Mouse (Mus musculus) heart, embryonic 12.5 days (tissue): ENCODE data around the gene Banp. TPM values are rescaled to one million over a fixed set of nuclear protein-coding genes. Genes with fewer than 3 reads are reported as not detected.

Experiments used
- ATAC-seq: fragments of 200-750 bp; cut with Nextera tagmentation; 2 replicates; pipeline ENCODE4 v1.8.0; 2017; ENCODE audit warnings: moderate TSS enrichment, moderate library complexity; ENCODE audit not compliant: insufficient number of reproducible peaks, low FRiP score
- H3K27ac ChIP-seq: fragments of 300-500 bp; sonication (generic); 2 replicates; pipeline ENCODE4 v1.5.1; 2016; ENCODE audit warnings: mild to moderate bottlenecking, moderate library complexity; ENCODE audit not compliant: poor library complexity, severe bottlenecking
- H3K27me3 ChIP-seq: fragments of 300-500 bp; sonication (generic); replicated peaks from 2 replicates; pipeline ENCODE4 v1.6.1; 2016; ENCODE audit warnings: mild to moderate bottlenecking, moderate library complexity
- H3K36me3 ChIP-seq: fragments of 300-500 bp; sonication (generic); 2 replicates; pipeline ENCODE4 v1.6.1; 2016; ENCODE audit warnings: mild to moderate bottlenecking, moderate library complexity
- H3K4me1 ChIP-seq: fragments of 300-500 bp; sonication (generic); replicated peaks from 2 replicates; pipeline ENCODE4 v1.6.1; 2016; ENCODE audit warnings: mild to moderate bottlenecking
- H3K4me2 ChIP-seq: fragments of 300-500 bp; sonication (generic); 2 replicates; pipeline ENCODE4 v1.6.1; 2016; ENCODE audit warnings: mild to moderate bottlenecking, moderate library complexity
- H3K4me3 ChIP-seq: fragments of 300-500 bp; sonication (generic); 2 replicates; pipeline ENCODE4 v1.5.1; 2016; ENCODE audit warnings: mild to moderate bottlenecking
- H3K9ac ChIP-seq: fragments of 300-500 bp; sonication (generic); 2 replicates; pipeline ENCODE4 v1.6.1; 2016; ENCODE audit warnings: mild to moderate bottlenecking, moderate library complexity
- H3K9me3 ChIP-seq: fragments of 300-500 bp; sonication (generic); replicated peaks from 2 replicates; pipeline ENCODE4 v1.6.1; 2016; ENCODE audit warnings: mild to moderate bottlenecking, moderate library complexity
- WGBS: fragments of 180-500 bp; shearing (Covaris S2); methylation state at CpG from one replicate; pipeline ENCODE4 v1.1.7; 2016; 5-methylcytosine and 5-hydroxymethylcytosine counted together
- polyA plus RNA-seq: library from polyadenylated mRNA; unstranded; fragments of >200 nt; fragmentation: Nextera tagmentation; extraction: Ambion mirVana; gene quantifications from 2 replicates; pipeline ENCODE4 v1.2.1, GENCODE M21; 2016

Gene Banp
- polyA plus RNA-seq, 1 experiment from 2014 or later, result 31.8 TPM

- H3K27ac ChIP-seq, result peak overlapping the region; percentile 93
- peaks cover 61% of the 10 kb centered on the region for H3K4me1 ChIP-seq
- no peaks in the 10 kb centered on the region for H3K27me3 ChIP-seq
- ATAC-seq, result peak; percentile 9; the same call in 1 of the 2 replicates
- H3K4me3 ChIP-seq, result peak overlapping the region; percentile 84
- H3K36me3 ChIP-seq, result peaks cover 15% of the 10 kb centered on the region
- peak overlapping the region; percentile 93 for H3K9ac ChIP-seq
- peak overlapping the region; percentile 84 for H3K4me2 ChIP-seq
- under 1% methylated on average over 82 of the region's 97 CpGs for WGBS
- H3K9me3 ChIP-seq, result no peaks in the 10 kb centered on the region
Measured at GRCm38 (mm10) chr8:121950749-121951655, 1.5 kb downstream of the Banp start.

GRCm38 (mm10) chr8:121951656-121952009 lies 2.1 kb downstream of the Banp start:
- Histone ChIP-seq H3K4me2 (peak overlapping the region; percentile 84), H3K9ac (peak overlapping the region; percentile 93), H3K4me1 (peaks cover 66% of the 10 kb centered on the region), H3K27ac (peak overlapping the region; percentile 93), H3K4me3 (peak overlapping the region; percentile 84), H3K36me3 (peaks cover 15% of the 10 kb centered on the region), H3K27me3 (no peaks in the 10 kb centered on the region), H3K9me3 (no peaks in the 10 kb centered on the region)
- no peak for ATAC-seq
- 21% methylated on average over 7 of the region's 7 CpGs for WGBS

GRCm38 (mm10) chr8:121952122-121952521 lies 2.6 kb downstream of the Banp start:
- peak overlapping the region; percentile 14; the same call in 1 of the 2 replicates for H3K4me2 ChIP-seq
- no peaks in the 10 kb centered on the region for H3K27me3 ChIP-seq
- peaks cover 15% of the 10 kb centered on the region for H3K36me3 ChIP-seq
- no peak for ATAC-seq
- peaks cover 66% of the 10 kb centered on the region for H3K4me1 ChIP-seq
- no peak overlapping the region for H3K4me3 ChIP-seq
- H3K27ac ChIP-seq, result no peak overlapping the region
- H3K9ac ChIP-seq, result 0 out of 2 replicates have a peak overlapping the region, but pooled peaks have one; percentile 8
- H3K9me3 ChIP-seq, result no peaks in the 10 kb centered on the region

- peaks cover 65% of the 10 kb centered on the region for H3K4me1 ChIP-seq
- H3K27ac ChIP-seq, result no peak overlapping the region
- H3K4me3 ChIP-seq, result no peak overlapping the region
- no peaks in the 10 kb centered on the region for H3K27me3 ChIP-seq
- WGBS, result 91% methylated on average over 7 of the region's 7 CpGs
- no peak overlapping the region for H3K9ac ChIP-seq
- peaks cover 15% of the 10 kb centered on the region for H3K36me3 ChIP-seq
- no peak for ATAC-seq
- no peak overlapping the region; the same call in 1 of the 2 replicates for H3K4me2 ChIP-seq
- H3K9me3 ChIP-seq, result no peaks in the 10 kb centered on the region
Measured at GRCm38 (mm10) chr8:121952800-121953199, 3.2 kb downstream of the Banp start.

- Histone ChIP-seq H3K27me3 (no peaks in the 10 kb centered on the region), H3K9ac (no peak overlapping the region), H3K4me1 (peaks cover 63% of the 10 kb centered on the region), H3K27ac (no peak overlapping the region), H3K4me3 (no peak overlapping the region), H3K9me3 (no peaks in the 10 kb centered on the region), H3K36me3 (peaks cover 15% of the 10 kb centered on the region), H3K4me2 (no peak overlapping the region)
- 69% methylated on average over 3 of the region's 3 CpGs for WGBS
- no peak for ATAC-seq
Measured at GRCm38 (mm10) chr8:121953821-121954545, 4.4 kb downstream of the Banp start.

GRCm38 (mm10) chr8:121954981-121955555 lies 5.5 kb downstream of the Banp start:
- Histone ChIP-seq H3K36me3 (peaks cover 15% of the 10 kb centered on the region), H3K27me3 (no peaks in the 10 kb centered on the region), H3K4me2 (no peak overlapping the region), H3K9ac (no peak overlapping the region), H3K9me3 (no peaks in the 10 kb centered on the region), H3K4me1 (peaks cover 63% of the 10 kb centered on the region), H3K27ac (no peak overlapping the region), H3K4me3 (no peak overlapping the region)
- WGBS, result 80% methylated on average over 10 of the region's 10 CpGs
- ATAC-seq, result no peak

- Histone ChIP-seq H3K4me2 (no peak overlapping the region), H3K4me1 (peaks cover 63% of the 10 kb centered on the region), H3K4me3 (no peak overlapping the region), H3K9me3 (no peaks in the 10 kb centered on the region), H3K9ac (no peak overlapping the region), H3K36me3 (peaks cover 18% of the 10 kb centered on the region), H3K27ac (peak overlapping the region; percentile 10), H3K27me3 (no peaks in the 10 kb centered on the region)
- WGBS, result 55% methylated on average over 1 of the region's 1 CpGs
- no peak for ATAC-seq
Measured at GRCm38 (mm10) chr8:121955825-121956500, 6.4 kb downstream of the Banp start.

GRCm38 (mm10) chr8:121958395-121958794 lies 8.8 kb downstream of the Banp start:
- H3K4me1 ChIP-seq, result peaks cover 60% of the 10 kb centered on the region
- H3K4me3 ChIP-seq, result no peak overlapping the region
- ATAC-seq, result no peak
- H3K27ac ChIP-seq, result no peak overlapping the region
- WGBS, result 93% methylated on average over 1 of the region's 1 CpGs
- no peak overlapping the region for H3K4me2 ChIP-seq
- H3K9ac ChIP-seq, result no peak overlapping the region
- H3K36me3 ChIP-seq, result peaks cover 18% of the 10 kb centered on the region
- H3K9me3 ChIP-seq, result no peaks in the 10 kb centered on the region
- H3K27me3 ChIP-seq, result no peaks in the 10 kb centered on the region

- Histone ChIP-seq H3K4me2 (no peak overlapping the region), H3K27ac (no peak overlapping the region), H3K4me1 (peaks cover 65% of the 10 kb centered on the region)
Measured at GRCm38 (mm10) chr8:121962892-121963291, 13.3 kb downstream of the Banp start.

GRCm38 (mm10) chr8:121964716-121965512 lies 15.4 kb downstream of the Banp start:
- no peak overlapping the region for H3K4me3 ChIP-seq
- peaks cover 66% of the 10 kb centered on the region for H3K4me1 ChIP-seq
- H3K4me2 ChIP-seq, result no peak overlapping the region
- H3K36me3 ChIP-seq, result 0 out of 2 replicates have a peak, but pooled peaks cover 7% of the 10 kb centered on the region
- H3K9me3 ChIP-seq, result no peaks in the 10 kb centered on the region
- peak overlapping the region; percentile 75 for H3K27ac ChIP-seq
- H3K9ac ChIP-seq, result no peak overlapping the region
- WGBS, result 69% methylated on average over 8 of the region's 8 CpGs
- H3K27me3 ChIP-seq, result no peaks in the 10 kb centered on the region
- no peak for ATAC-seq

More at GRCm38 (mm10) chr8:121962892-121963291, 13.3 kb downstream of the Banp start:
- 78% methylated on average over 3 of the region's 3 CpGs for WGBS
- H3K4me3 ChIP-seq, result no peak overlapping the region
- H3K9me3 ChIP-seq, result no peaks in the 10 kb centered on the region
- H3K27me3 ChIP-seq, result no peaks in the 10 kb centered on the region
- ATAC-seq, result no peak
- 0 out of 2 replicates have a peak, but pooled peaks cover 4% of the 10 kb centered on the region for H3K36me3 ChIP-seq
- H3K9ac ChIP-seq, result no peak overlapping the region
